Mouse (Mus musculus) thymus, adult 2 months (tissue): ENCODE measurements around the gene Eva1a. TPM values are rescaled to one million over a fixed set of nuclear protein-coding genes. Genes with fewer than 3 reads are reported as not detected.

Source experiments
- DNase-seq: peaks from one replicate; pipeline ENCODE4 v3.0.0; 2021
- H3K27ac ChIP-seq: fragments of 200-500 bp; 2 replicates; pipeline ENCODE4 v1.5.1; 2012; ENCODE audit warnings: low read length, control low read depth; ENCODE audit not compliant: control insufficient read depth, insufficient read depth
- H3K27me3 ChIP-seq: fragments of 200-500 bp; 2 replicates; pipeline ENCODE4 v1.6.1; 2012; ENCODE audit warnings: mild to moderate bottlenecking, low read length, moderate library complexity, mixed read lengths; ENCODE audit not compliant: control insufficient read depth, insufficient read depth
- H3K36me3 ChIP-seq: fragments of 200-500 bp; 2 replicates; pipeline ENCODE4 v1.6.1; 2012; ENCODE audit warnings: mild to moderate bottlenecking, low read length, moderate library complexity; ENCODE audit not compliant: control insufficient read depth, insufficient read depth
- H3K4me1 ChIP-seq: fragments of 200-500 bp; replicated peaks from 2 replicates; pipeline ENCODE4 v1.6.1; 2012; ENCODE audit warnings: low read length; ENCODE audit not compliant: control insufficient read depth, insufficient read depth
- H3K4me3 ChIP-seq: fragments of 200-500 bp; 2 replicates; pipeline ENCODE4 v1.5.1; 2012; ENCODE audit warnings: mild to moderate bottlenecking, low read length, control low read depth, moderate library complexity; ENCODE audit not compliant: control insufficient read depth, insufficient read depth
- CTCF ChIP-seq: fragments of 200-500 bp; IDR thresholded peaks from 2 replicates; pipeline ENCODE4 v1.5.1; 2012; ENCODE audit warnings: mild to moderate bottlenecking, control low read depth, low read length, moderate library complexity, borderline replicate concordance; ENCODE audit not compliant: control insufficient read depth, poor library complexity, insufficient read depth; ENCODE audit errors: extremely low read depth
- POLR2A ChIP-seq: fragments of 200-500 bp; IDR thresholded peaks from 2 replicates; pipeline ENCODE4 v1.6.1; 2012; ENCODE audit warnings: mild to moderate bottlenecking, low read length, control low read depth, moderate library complexity; ENCODE audit not compliant: control insufficient read depth, poor library complexity, insufficient read depth; ENCODE audit errors: extremely low read depth
- WGBS: fragments of 180-500 bp; shearing (Covaris S2); methylation state at CpG from one replicate; pipeline ENCODE4 v1.1.7; 2018; 5-methylcytosine and 5-hydroxymethylcytosine counted together
- polyA plus RNA-seq: library from polyadenylated mRNA; depleted of rRNA; stranded (reverse); fragments of >200 nt; gene quantifications from 2 replicates; pipeline ENCODE4 v1.2.3, GENCODE M21; 2012

The Eva1a gene
- polyA plus RNA-seq, 1 experiment: 3.1 TPM

GRCm38 (mm10) chr6:82037211-82037610 is 3.6 kb upstream of the Eva1a start:
- H3K27me3 ChIP-seq: no peaks in the 10 kb centered on the region
- 90% methylated on average over 7 of the region's 7 CpGs for WGBS
- no peak for DNase-seq
- H3K36me3 ChIP-seq: no peaks in the 10 kb centered on the region
- H3K27ac ChIP-seq: no peak overlapping the region
- H3K4me1 ChIP-seq: no peaks in the 10 kb centered on the region
- no peak for TF ChIP-seq CTCF
- TF ChIP-seq POLR2A: no peak
- no peak overlapping the region for H3K4me3 ChIP-seq

GRCm38 (mm10) chr6:82039193-82039592 is 1.6 kb upstream of the Eva1a start:
- DNase-seq: no peak
- no peaks in the 10 kb centered on the region for H3K4me1 ChIP-seq
- 85% methylated on average over 6 of the region's 6 CpGs for WGBS
- no peak for TF ChIP-seq CTCF
- TF ChIP-seq POLR2A: no peak
- no peaks in the 10 kb centered on the region; the same call in 1 of the 2 replicates for H3K27me3 ChIP-seq
- no peaks in the 10 kb centered on the region for H3K36me3 ChIP-seq
- no peak overlapping the region for H3K4me3 ChIP-seq
- H3K27ac ChIP-seq: no peak overlapping the region

- no peak for DNase-seq
- TF ChIP-seq CTCF (no peak), POLR2A (no peak)
- Histone ChIP-seq H3K27me3 (no peaks in the 10 kb centered on the region; the same call in 1 of the 2 replicates), H3K4me3 (no peak overlapping the region), H3K27ac (no peak overlapping the region), H3K4me1 (no peaks in the 10 kb centered on the region), H3K36me3 (no peaks in the 10 kb centered on the region)
- 88% methylated on average over 7 of the region's 7 CpGs for WGBS
Measured at GRCm38 (mm10) chr6:82039968-82040367, 875 bp upstream of the Eva1a start.

GRCm38 (mm10) chr6:82041488-82042295 is 849 bp downstream of the Eva1a start:
- Histone ChIP-seq H3K27me3 (no peaks in the 10 kb centered on the region; the same call in 1 of the 2 replicates), H3K4me3 (peak overlapping the region; percentile 25), H3K36me3 (no peaks in the 10 kb centered on the region), H3K4me1 (no peaks in the 10 kb centered on the region), H3K27ac (no peak overlapping the region)
- no peak for TF ChIP-seq POLR2A
- TF ChIP-seq CTCF: no peak
- DNase-seq: no peak
- 3% methylated on average over 50 of the region's 50 CpGs for WGBS

GRCm38 (mm10) chr6:82042296-82043125 is 1.7 kb downstream of the Eva1a start:
- Histone ChIP-seq H3K4me1 (no peaks in the 10 kb centered on the region), H3K27me3 (no peaks in the 10 kb centered on the region; the same call in 1 of the 2 replicates), H3K4me3 (peak overlapping the region; percentile 25), H3K36me3 (no peaks in the 10 kb centered on the region), H3K27ac (no peak overlapping the region)
- no peak for DNase-seq
- WGBS: 2% methylated on average over 35 of the region's 35 CpGs
- TF ChIP-seq POLR2A (no peak), CTCF (no peak)

- Histone ChIP-seq H3K4me1 (no peaks in the 10 kb centered on the region), H3K4me3 (no peak overlapping the region), H3K27me3 (no peaks in the 10 kb centered on the region; the same call in 1 of the 2 replicates), H3K27ac (no peak overlapping the region), H3K36me3 (no peaks in the 10 kb centered on the region)
- no peak for DNase-seq
- 89% methylated on average over 4 of the region's 4 CpGs for WGBS
- no peak for TF ChIP-seq CTCF
- no peak for TF ChIP-seq POLR2A
Measured at GRCm38 (mm10) chr6:82043634-82044033, 2.8 kb downstream of the Eva1a start.
